Mouse (Mus musculus): ENCODE data around the gene Rasal1. TPM values are rescaled to one million over a fixed set of nuclear protein-coding genes. Genes with fewer than 3 reads are reported as not detected.

Gene Rasal1
- polyA plus RNA-seq, 1 experiment from 2014 or later, result not detected

DNA sequence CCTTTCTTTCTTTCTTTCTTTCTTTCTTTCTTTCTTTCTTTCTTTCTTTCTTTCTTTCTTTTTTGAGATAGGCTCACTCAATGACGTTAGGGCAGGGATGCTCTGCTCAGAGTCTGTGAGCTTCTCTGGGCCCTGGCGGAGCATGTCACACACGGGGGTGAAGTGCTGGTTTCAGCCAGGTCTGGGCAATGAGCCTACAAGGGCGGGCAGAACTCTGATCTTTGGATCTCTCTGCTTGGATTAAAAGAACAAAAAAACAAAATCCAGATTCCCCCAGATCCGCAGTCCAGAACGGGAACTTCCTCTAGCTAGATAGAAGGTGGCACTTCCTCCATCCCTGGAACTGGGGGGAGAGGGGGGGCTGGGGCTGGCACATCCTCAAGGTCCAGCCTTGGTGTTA is 2.8 kb upstream of the Rasal1 start:
- Histone ChIP-seq H3K36me3 (no peaks in the 10 kb centered on the region), H3K9ac (replicated peaks) (no peak overlapping the region), H3K27ac (replicated peaks) (no peak overlapping the region), H3K27me3 (peaks cover 57% of the 10 kb centered on the region), H3K9me3 (no peaks in the 10 kb centered on the region), H3K4me2 (replicated peaks) (no peak overlapping the region), H3K4me1 (peaks cover 14% of the 10 kb centered on the region), H3K4me3 (no peak overlapping the region)
- no peak for ATAC-seq (ENCODE audit: low FRiP score, low read depth)
- WGBS, result 70% methylated on average over 6 of the region's 6 CpGs

- no peaks in the 10 kb centered on the region for H3K36me3 ChIP-seq
- H3K4me2 ChIP-seq (replicated peaks), result no peak overlapping the region
- H3K9ac ChIP-seq (replicated peaks), result no peak overlapping the region
- ATAC-seq (ENCODE audit: low FRiP score, low read depth), result no peak
- no peak overlapping the region for H3K27ac ChIP-seq (replicated peaks)
- no peaks in the 10 kb centered on the region for H3K9me3 ChIP-seq
- H3K27me3 ChIP-seq, result peaks cover 70% of the 10 kb centered on the region
- H3K4me3 ChIP-seq, result no peak overlapping the region
- 84% methylated on average over 4 of the region's 4 CpGs for WGBS
- H3K4me1 ChIP-seq, result peaks cover 14% of the 10 kb centered on the region
Observed at GRCm38 (mm10) chr5:120647361-120647760, 1.3 kb upstream of the Rasal1 start.

DNA sequence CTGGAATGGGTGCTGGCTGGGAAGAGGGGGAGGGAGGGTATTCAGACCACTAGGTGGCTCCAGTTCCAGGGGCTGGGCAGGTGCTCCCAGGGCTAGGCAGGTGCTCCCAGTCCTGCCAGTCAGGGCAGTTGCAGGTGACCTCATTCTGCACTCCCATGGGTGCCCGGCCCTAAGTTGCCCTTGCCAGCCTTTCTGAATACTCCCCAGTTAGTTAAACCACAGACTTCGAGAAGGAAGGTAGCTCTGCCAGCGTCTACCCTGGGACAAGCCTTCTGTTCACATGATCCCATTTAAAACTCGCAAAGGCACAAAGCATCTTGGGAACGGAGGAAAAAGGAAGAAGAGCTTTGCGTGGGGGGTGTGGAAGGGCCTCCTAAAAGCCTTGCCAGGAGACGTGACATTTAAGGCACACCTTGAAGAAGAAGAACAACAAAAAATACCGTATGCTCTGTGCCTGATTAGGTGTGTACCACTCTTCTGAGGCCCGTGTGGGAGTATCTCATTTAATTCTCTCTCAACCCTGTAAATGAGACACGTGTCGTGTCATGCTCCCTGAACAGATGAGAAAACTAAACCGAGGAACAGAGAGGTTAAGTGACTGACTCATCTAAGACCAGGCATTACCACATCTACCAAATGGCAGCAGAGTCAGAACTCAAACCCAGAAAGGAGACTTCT is 659 bp upstream of the Rasal1 start:
- Histone ChIP-seq H3K4me3 (no peak overlapping the region), H3K27ac (replicated peaks) (no peak overlapping the region), H3K4me1 (peaks cover 14% of the 10 kb centered on the region), H3K4me2 (replicated peaks) (no peak overlapping the region), H3K36me3 (no peaks in the 10 kb centered on the region), H3K27me3 (peaks cover 75% of the 10 kb centered on the region), H3K9ac (replicated peaks) (no peak overlapping the region), H3K9me3 (no peaks in the 10 kb centered on the region)
- 42% methylated on average over 12 of the region's 12 CpGs for WGBS
- ATAC-seq (ENCODE audit: low FRiP score, low read depth), result no peak

- peak overlapping the region; percentile 25; the same call in 1 of the 2 replicates for H3K4me3 ChIP-seq
- peaks cover 74% of the 10 kb centered on the region for H3K27me3 ChIP-seq
- H3K4me2 ChIP-seq (replicated peaks), result peak overlapping the region; percentile 45
- no peak overlapping the region for H3K9ac ChIP-seq (replicated peaks)
- no peak overlapping the region for H3K27ac ChIP-seq (replicated peaks)
- no peaks in the 10 kb centered on the region for H3K36me3 ChIP-seq
- ATAC-seq (ENCODE audit: low FRiP score, low read depth), result no peak; the same call in 1 of the 2 replicates
- 4% methylated on average over 21 of the region's 21 CpGs for WGBS
- no peaks in the 10 kb centered on the region for H3K9me3 ChIP-seq
- peaks cover 14% of the 10 kb centered on the region for H3K4me1 ChIP-seq
Observed at GRCm38 (mm10) chr5:120649374-120649933, 842 bp downstream of the Rasal1 start.

GRCm38 (mm10) chr5:120649938-120650337 is 1.3 kb downstream of the Rasal1 start:
- H3K4me2 ChIP-seq (replicated peaks), result no peak overlapping the region
- WGBS, result 19% methylated on average over 13 of the region's 13 CpGs
- no peak for ATAC-seq (ENCODE audit: low FRiP score, low read depth)
- no peaks in the 10 kb centered on the region for H3K9me3 ChIP-seq
- peaks cover 14% of the 10 kb centered on the region for H3K4me1 ChIP-seq
- no peaks in the 10 kb centered on the region for H3K36me3 ChIP-seq
- H3K27ac ChIP-seq (replicated peaks), result no peak overlapping the region
- no peak overlapping the region for H3K9ac ChIP-seq (replicated peaks)
- H3K4me3 ChIP-seq, result no peak overlapping the region
- H3K27me3 ChIP-seq, result peaks cover 78% of the 10 kb centered on the region

GRCm38 (mm10) chr5:120651230-120651629 is 2.6 kb downstream of the Rasal1 start:
- no peak overlapping the region for H3K27ac ChIP-seq (replicated peaks)
- no peak overlapping the region for H3K4me2 ChIP-seq (replicated peaks)
- 84% methylated on average over 5 of the region's 5 CpGs for WGBS
- H3K4me1 ChIP-seq, result peaks cover 14% of the 10 kb centered on the region
- no peak overlapping the region for H3K9ac ChIP-seq (replicated peaks)
- no peak overlapping the region for H3K4me3 ChIP-seq
- H3K27me3 ChIP-seq, result peaks cover 75% of the 10 kb centered on the region
- ATAC-seq (ENCODE audit: low FRiP score, low read depth), result no peak
- H3K36me3 ChIP-seq, result no peaks in the 10 kb centered on the region
- H3K9me3 ChIP-seq, result no peaks in the 10 kb centered on the region

GRCm38 (mm10) chr5:120652915-120653701 is 4.5 kb downstream of the Rasal1 start:
- Histone ChIP-seq H3K27me3 (peaks cover 56% of the 10 kb centered on the region), H3K9ac (replicated peaks) (no peak overlapping the region), H3K27ac (replicated peaks) (no peak overlapping the region), H3K9me3 (no peaks in the 10 kb centered on the region), H3K4me1 (peaks cover 19% of the 10 kb centered on the region), H3K36me3 (no peaks in the 10 kb centered on the region), H3K4me3 (no peak overlapping the region), H3K4me2 (replicated peaks) (no peak overlapping the region)
- ATAC-seq (ENCODE audit: low FRiP score, low read depth), result no peak
- WGBS, result 84% methylated on average over 28 of the region's 28 CpGs

GRCm38 (mm10) chr5:120653873-120654272 is 5.3 kb downstream of the Rasal1 start:
- Histone ChIP-seq H3K4me1 (peaks cover 13% of the 10 kb centered on the region), H3K9me3 (no peaks in the 10 kb centered on the region), H3K9ac (replicated peaks) (no peak overlapping the region), H3K36me3 (no peaks in the 10 kb centered on the region), H3K4me2 (replicated peaks) (no peak overlapping the region), H3K4me3 (no peak overlapping the region), H3K27me3 (peaks cover 53% of the 10 kb centered on the region), H3K27ac (replicated peaks) (no peak overlapping the region)
- 87% methylated on average over 2 of the region's 2 CpGs for WGBS
- no peak for ATAC-seq (ENCODE audit: low FRiP score, low read depth)

GRCm38 (mm10) chr5:120656281-120656751 is 7.7 kb downstream of the Rasal1 start:
- H3K9ac ChIP-seq (replicated peaks), result no peak overlapping the region
- no peaks in the 10 kb centered on the region for H3K9me3 ChIP-seq
- ATAC-seq (ENCODE audit: low FRiP score, low read depth), result no peak
- 88% methylated on average over 12 of the region's 12 CpGs for WGBS
- peaks cover 29% of the 10 kb centered on the region; the same call in 1 of the 2 replicates for H3K27me3 ChIP-seq
- no peak overlapping the region for H3K4me3 ChIP-seq
- peaks cover 8% of the 10 kb centered on the region; the same call in 1 of the 2 replicates for H3K4me1 ChIP-seq
- H3K36me3 ChIP-seq, result no peaks in the 10 kb centered on the region
- no peak overlapping the region for H3K27ac ChIP-seq (replicated peaks)
- H3K4me2 ChIP-seq (replicated peaks), result no peak overlapping the region

DNA sequence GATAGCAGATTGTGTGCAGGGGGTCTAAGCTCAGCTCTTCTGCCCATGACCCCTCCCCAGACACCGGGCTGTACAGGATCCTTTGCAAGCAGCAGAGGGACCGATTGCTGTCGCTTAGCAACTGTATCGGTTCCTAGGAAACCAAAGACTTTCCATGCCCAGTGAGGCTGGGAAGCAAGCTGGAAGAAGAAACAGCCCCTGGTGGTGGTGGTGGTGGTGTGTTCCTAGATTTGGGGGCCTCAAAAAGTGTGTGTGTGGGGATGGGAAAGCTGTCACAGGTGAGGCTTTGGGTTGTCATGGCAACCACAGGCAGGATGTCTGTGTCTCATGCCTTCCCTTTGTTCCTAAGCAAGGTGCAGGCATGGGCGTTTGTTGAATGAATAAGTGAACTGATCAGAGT is 12.2 kb downstream of the Rasal1 start:
- H3K27me3 ChIP-seq, result peaks cover 15% of the 10 kb centered on the region; the same call in 1 of the 2 replicates
- H3K4me2 ChIP-seq (replicated peaks), result no peak overlapping the region
- no peak for ATAC-seq (ENCODE audit: low FRiP score, low read depth)
- no peak overlapping the region for H3K9ac ChIP-seq (replicated peaks)
- peaks cover 8% of the 10 kb centered on the region; the same call in 1 of the 2 replicates for H3K4me1 ChIP-seq
- WGBS, result 33% methylated on average over 5 of the region's 5 CpGs
- H3K27ac ChIP-seq (replicated peaks), result no peak overlapping the region
- H3K4me3 ChIP-seq, result no peak overlapping the region
- no peaks in the 10 kb centered on the region for H3K36me3 ChIP-seq
- no peaks in the 10 kb centered on the region for H3K9me3 ChIP-seq

DNA sequence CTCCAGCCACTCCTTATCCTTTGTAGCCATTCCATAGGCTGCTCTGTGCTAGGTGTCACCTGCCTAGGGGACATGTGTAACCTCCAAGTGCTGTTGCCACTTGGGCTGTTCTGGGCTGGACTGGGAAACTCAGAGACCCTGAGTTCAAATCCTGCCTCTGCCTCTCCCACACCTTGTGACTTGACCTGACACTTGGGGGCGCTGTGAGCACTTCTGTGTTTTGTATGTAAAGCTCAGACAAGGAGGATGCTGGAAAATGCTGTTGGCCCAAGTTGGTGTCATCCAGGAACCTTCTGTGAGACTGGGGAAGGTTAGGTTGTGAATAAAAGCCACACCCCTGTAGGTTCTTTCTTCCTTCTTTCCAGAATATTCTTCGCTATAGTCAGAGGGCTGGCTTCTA is 16.3 kb downstream of the Rasal1 start:
- Histone ChIP-seq H3K4me3 (no peak overlapping the region), H3K4me1 (peaks cover 3% of the 10 kb centered on the region; the same call in 1 of the 2 replicates), H3K36me3 (no peaks in the 10 kb centered on the region), H3K4me2 (replicated peaks) (no peak overlapping the region), H3K27ac (replicated peaks) (no peak overlapping the region), H3K27me3 (peaks cover 32% of the 10 kb centered on the region; the same call in 1 of the 2 replicates), H3K9ac (replicated peaks) (no peak overlapping the region), H3K9me3 (no peaks in the 10 kb centered on the region)
- no peak for ATAC-seq (ENCODE audit: low FRiP score, low read depth)
- WGBS, result 44% methylated on average over 2 of the region's 2 CpGs

- Histone ChIP-seq H3K36me3 (no peaks in the 10 kb centered on the region), H3K27ac (replicated peaks) (no peak overlapping the region), H3K4me3 (no peak overlapping the region), H3K9ac (replicated peaks) (no peak overlapping the region), H3K27me3 (peaks cover 28% of the 10 kb centered on the region; the same call in 1 of the 2 replicates), H3K9me3 (no peaks in the 10 kb centered on the region), H3K4me2 (replicated peaks) (no peak overlapping the region), H3K4me1 (no peaks in the 10 kb centered on the region)
- ATAC-seq (ENCODE audit: low FRiP score, low read depth), result no peak
- 66% methylated on average over 7 of the region's 7 CpGs for WGBS
Observed at GRCm38 (mm10) chr5:120668761-120669160, 20.1 kb downstream of the Rasal1 start.
